19 mouse cellular contexts compared by ENCODE assay signal in the genomic region with DNA sequence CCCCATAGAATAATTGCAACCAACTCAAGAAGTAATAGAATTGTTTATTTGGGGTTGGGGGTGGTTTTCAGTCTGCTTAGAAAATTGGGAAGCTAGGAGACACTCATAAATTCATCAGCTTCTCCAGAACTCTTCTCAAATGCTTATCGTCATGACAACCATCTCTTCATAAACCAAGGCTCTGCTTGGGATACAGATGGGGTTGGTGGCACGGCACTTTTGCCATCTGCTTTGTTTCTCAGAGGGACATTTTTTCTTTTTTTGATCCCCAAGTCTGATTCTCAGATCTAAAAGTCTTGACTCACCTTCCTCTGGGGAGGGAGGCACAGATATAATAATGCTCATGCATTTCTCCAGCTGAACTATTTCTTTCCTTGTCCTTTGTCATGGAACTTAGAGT.
A peak's percentile ranks its signal among the peaks of the same experiment; 100 is the strongest.
DNase-seq lines count a peak whose midpoint lies in the region; ATAC-seq lines count a peak whose summit lies in the region.
"Had no signal": no experiment of that assay in that cellular context is flagged by ENCODE, and none has a peak within 500 bp of the region (broad histone marks: within the 10 kb centered on the region; RNA-seq: fewer than 3 reads in every experiment).

No protein-coding gene starts in this region.

- H3K9ac ChIP-seq in midbrain, embryonic 16.5 days (ENCODE audit: low read depth, low read length) = no peak overlapping the region
- H3K9ac ChIP-seq in midbrain, embryonic 15.5 days = no peak overlapping the region
- no peak overlapping the region for H3K9ac ChIP-seq in heart, embryonic 12.5 days
- H3K9ac ChIP-seq in kidney, embryonic 16.5 days (replicated peaks; ENCODE audit: low read length) = no peak overlapping the region

- DNase-seq in cerebellum, postnatal 10 days = peak; percentile 22
- peak; percentile 30 to 57 for DNase-seq in left cerebral cortex, postnatal 25 days (ENCODE audit: low spot score in 2 of 2)
- DNase-seq in kidney, postnatal 25 days = no peak
- DNase-seq: adrenal gland, adult 8-10 months; cerebellum, postnatal 25 days; heart, adult 2 months; heart, postnatal 14 days; kidney, adult 9 months; spleen, adult 18-20 months; thymus, postnatal 25 days had no signal

- intact Hi-C loops in left cerebral cortex, postnatal 25 days (cut with DNase I) = no loop called here

- no peak for ATAC-seq in cerebellum, adult (ENCODE audit: insufficient number of reproducible peaks, low FRiP score, low TSS enrichment)
- peak; percentile 60; the same call in 1 of the 2 replicates for ATAC-seq in midbrain, embryonic 16.5 days
- no peak; the same call in 1 of the 2 replicates for ATAC-seq in midbrain, embryonic 15.5 days (replicated peaks)
- no peak for ATAC-seq in heart, embryonic 12.5 days (ENCODE audit: insufficient number of reproducible peaks, low FRiP score)
- ATAC-seq in kidney, embryonic 16.5 days (ENCODE audit: low FRiP score, low TSS enrichment) = no peak
- ATAC-seq: Patski had no signal

- no peak overlapping the region for H3K27ac ChIP-seq in midbrain, embryonic 16.5 days (ENCODE audit: low read length)
- H3K27ac ChIP-seq in midbrain, embryonic 15.5 days = no peak overlapping the region
- no peak overlapping the region for H3K27ac ChIP-seq in heart, embryonic 12.5 days (ENCODE audit: poor library complexity, severe bottlenecking)
- H3K27ac ChIP-seq in kidney, embryonic 16.5 days (ENCODE audit: low read length) = no peak overlapping the region
- H3K27ac ChIP-seq: heart, adult 2 months had no signal

- no peak overlapping the region for H3K4me3 ChIP-seq in midbrain, embryonic 16.5 days (ENCODE audit: low read depth, low read length)
- no peak overlapping the region for H3K4me3 ChIP-seq in midbrain, embryonic 15.5 days
- no peak overlapping the region for H3K4me3 ChIP-seq in heart, embryonic 12.5 days
- H3K4me3 ChIP-seq in kidney, embryonic 16.5 days (ENCODE audit: low read length) = no peak overlapping the region
- H3K4me3 ChIP-seq: heart, adult 2 months; megakaryocyte, embryonic 14.5 days had no signal

- H3K9me3 ChIP-seq in midbrain, embryonic 16.5 days (replicated peaks; ENCODE audit: control insufficient read depth, low read length, poor library complexity, severe bottlenecking) = no peaks in the 10 kb centered on the region
- no peaks in the 10 kb centered on the region for H3K9me3 ChIP-seq in midbrain, embryonic 15.5 days
- no peaks in the 10 kb centered on the region for H3K9me3 ChIP-seq in heart, embryonic 12.5 days (replicated peaks)
- no peaks in the 10 kb centered on the region for H3K9me3 ChIP-seq in kidney, embryonic 16.5 days (ENCODE audit: low read length)
- H3K9me3 ChIP-seq: megakaryocyte, embryonic 14.5 days had no signal

- H3K4me1 ChIP-seq in midbrain, embryonic 16.5 days (ENCODE audit: control insufficient read depth, insufficient read depth, low read length) = peaks cover 2% of the 10 kb centered on the region; the same call in 1 of the 2 replicates
- H3K4me1 ChIP-seq in midbrain, embryonic 15.5 days = no peaks in the 10 kb centered on the region
- no peaks in the 10 kb centered on the region for H3K4me1 ChIP-seq in heart, embryonic 12.5 days (replicated peaks)
- no peaks in the 10 kb centered on the region for H3K4me1 ChIP-seq in kidney, embryonic 16.5 days (ENCODE audit: insufficient read depth, low read length)

- H3K27me3 ChIP-seq in midbrain, embryonic 16.5 days (ENCODE audit: control insufficient read depth, insufficient read depth, low read depth, low read length) = no peaks in the 10 kb centered on the region
- H3K27me3 ChIP-seq in midbrain, embryonic 15.5 days (replicated peaks) = no peaks in the 10 kb centered on the region
- H3K27me3 ChIP-seq in heart, embryonic 12.5 days (replicated peaks) = no peaks in the 10 kb centered on the region
- H3K27me3 ChIP-seq in kidney, embryonic 16.5 days (ENCODE audit: insufficient read depth, low read length) = no peaks in the 10 kb centered on the region
- H3K27me3 ChIP-seq: CH12.LX; megakaryocyte, embryonic 14.5 days had no signal

- WGBS in midbrain, embryonic 16.5 days = 67% methylated on average over 2 of the region's 2 CpGs
- WGBS in midbrain, embryonic 15.5 days = 69% methylated on average over 2 of the region's 2 CpGs
- 77% methylated on average over 2 of the region's 2 CpGs for WGBS in heart, embryonic 12.5 days
- 81% methylated on average over 2 of the region's 2 CpGs for WGBS in kidney, embryonic 16.5 days

- H3K36me3 ChIP-seq in midbrain, embryonic 16.5 days (ENCODE audit: control insufficient read depth, insufficient read depth, low read length) = no peaks in the 10 kb centered on the region
- no peaks in the 10 kb centered on the region for H3K36me3 ChIP-seq in midbrain, embryonic 15.5 days (replicated peaks)
- no peaks in the 10 kb centered on the region for H3K36me3 ChIP-seq in heart, embryonic 12.5 days
- no peaks in the 10 kb centered on the region for H3K36me3 ChIP-seq in kidney, embryonic 16.5 days (ENCODE audit: insufficient read depth, low read length)

- H3K4me2 ChIP-seq in midbrain, embryonic 16.5 days (ENCODE audit: low read length) = no peak overlapping the region
- H3K4me2 ChIP-seq in midbrain, embryonic 15.5 days = no peak overlapping the region
- no peak overlapping the region for H3K4me2 ChIP-seq in heart, embryonic 12.5 days
- no peak overlapping the region for H3K4me2 ChIP-seq in kidney, embryonic 16.5 days (replicated peaks; ENCODE audit: low read depth, low read length)
- H3K4me2 ChIP-seq: liver, embryonic 11.5 days had no signal

Comparison
In these comparisons a context has a peak if more than half of its experiments do, and no peak if none do; other contexts are left out.
1. DNase-seq: peak in cerebellum, postnatal 10 days (2 of 2) and left cerebral cortex, postnatal 25 days (2 of 2); none in kidney, postnatal 25 days (0 of 2).